Mouse (Mus musculus): ENCODE measurements at regions not wholly inside any gene's neighbourhood (a gene's known extent, or its start where the extent isn't known, plus 50 kb on each side); places are given as distances from the start of the nearest gene placed in this dataset.

DNA sequence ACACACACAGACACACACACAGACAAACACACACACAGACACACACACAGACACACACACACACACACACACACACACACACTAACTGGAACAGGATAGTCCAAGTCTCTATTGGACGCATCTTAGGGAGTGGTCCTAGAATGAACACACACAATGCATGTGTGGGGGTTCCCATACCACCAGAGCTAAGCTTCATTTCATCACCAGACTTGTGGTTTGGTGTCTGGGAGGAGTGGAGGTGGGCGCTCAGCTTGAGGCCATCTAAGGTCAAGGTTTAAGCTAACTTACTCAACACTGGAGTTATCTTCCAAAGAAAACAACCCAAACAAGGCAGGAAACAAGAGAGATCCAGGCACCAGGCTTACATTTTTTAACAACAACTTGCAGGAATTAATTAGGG, 147.9 kb upstream of the Rxfp2 start:
- TF ChIP-seq POLR2A (IDR thresholded peaks at IDR 0.05; ENCODE audit: extremely low read depth, insufficient read depth, low read length): no peak
- no peak for TF ChIP-seq CTCF (IDR thresholded peaks at IDR 0.05; ENCODE audit: low read depth, low read length)

All from liver, adult 2 months (tissue).